Mouse (Mus musculus) C2C12 (cell line): ENCODE measurements around the gene Pard6a.

Experiments
- CEBPB ChIP-seq: IDR thresholded peaks from one replicate; pipeline ENCODE4 v1.6.1; 2011; ENCODE audit warnings: low read depth, mild to moderate bottlenecking, control low read depth, moderate library complexity
- CTCF ChIP-seq: IDR thresholded peaks from one replicate; pipeline ENCODE4 v1.5.1; 2011; ENCODE audit not compliant: control insufficient read depth, insufficient read depth, insufficient read length
- MAX ChIP-seq: IDR thresholded peaks from one replicate; pipeline ENCODE4 v1.6.1; 2011; ENCODE audit warnings: mild to moderate bottlenecking, control low read depth
- MYOG ChIP-seq: IDR thresholded peaks from one replicate; pipeline ENCODE4 v1.6.1; 2011; ENCODE audit not compliant: control insufficient read depth, insufficient read length; ENCODE audit errors: extremely low read depth

DNA sequence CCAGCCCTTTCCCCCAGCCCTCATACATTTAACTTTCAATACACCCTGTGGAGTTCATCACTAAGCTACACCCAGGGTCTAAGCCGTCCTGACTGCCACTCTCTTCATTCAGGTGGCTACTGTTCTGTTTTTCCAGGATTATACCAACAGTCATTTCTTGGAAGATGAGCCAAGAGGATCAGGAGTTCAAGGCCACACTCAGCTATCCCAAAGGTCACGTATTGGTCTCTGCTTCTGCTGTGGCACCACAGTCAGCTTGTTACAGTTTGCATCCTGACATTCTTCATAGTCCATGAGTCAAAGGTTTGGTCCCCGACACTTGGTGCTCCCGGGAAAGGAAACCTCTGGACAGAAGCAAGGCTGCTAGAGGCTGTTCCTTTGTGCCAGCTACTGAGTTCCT, 18.7 kb downstream of the Pard6a start:
- TF ChIP-seq CTCF = no peak
- no peak for TF ChIP-seq MAX
- no peak for TF ChIP-seq CEBPB
- TF ChIP-seq MYOG = no peak
